Mouse (Mus musculus) adrenal gland, postnatal 25 days (tissue): ENCODE data around the gene Lrrtm4. TPM values are rescaled to one million over a fixed set of nuclear protein-coding genes. Genes with fewer than 3 reads are reported as not detected.

Source experiments
- DNase-seq: peaks from one replicate; pipeline ENCODE4 v3.0.0; 2021; ENCODE audit warnings: mixed read lengths
- total RNA-seq: library from RNA; stranded (reverse); gene quantifications from 2 replicates; pipeline ENCODE4 v1.2.3, GENCODE M21; 2021

The Lrrtm4 gene
- total RNA-seq, 1 experiment from 2014 or later = 3.4 TPM

- no peak for DNase-seq
Measured at GRCm38 (mm10) chr6:80328391-80328790, 309.7 kb downstream of the Lrrtm4 start.

GRCm38 (mm10) chr6:80331751-80332150, 313.1 kb downstream of the Lrrtm4 start:
- no peak for DNase-seq

GRCm38 (mm10) chr6:80352307-80352706, 333.6 kb downstream of the Lrrtm4 start:
- no peak for DNase-seq

DNA sequence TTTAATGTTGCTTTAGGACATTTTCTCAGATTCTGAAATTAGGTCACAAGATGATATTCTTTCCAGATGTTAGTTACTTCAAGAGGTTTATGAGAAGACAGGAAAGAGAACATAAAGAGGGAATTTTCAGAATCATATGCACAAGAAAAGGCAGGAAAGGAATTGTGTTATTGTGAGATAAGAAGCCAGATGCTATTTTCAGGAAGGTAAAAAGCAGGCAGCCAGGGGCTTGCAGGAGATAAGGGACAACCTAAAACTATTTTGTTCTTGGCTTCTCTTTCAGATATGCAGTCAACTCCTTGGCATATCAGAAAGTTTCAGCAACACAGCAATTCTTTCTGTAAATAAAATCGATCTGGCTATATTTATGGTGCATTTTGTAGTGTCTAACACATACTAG, 338.4 kb downstream of the Lrrtm4 start:
- DNase-seq = no peak

GRCm38 (mm10) chr6:80363593-80363992, 344.9 kb downstream of the Lrrtm4 start:
- DNase-seq = no peak

- DNase-seq = no peak
Measured at GRCm38 (mm10) chr6:80366532-80366931, 347.9 kb downstream of the Lrrtm4 start.

DNA sequence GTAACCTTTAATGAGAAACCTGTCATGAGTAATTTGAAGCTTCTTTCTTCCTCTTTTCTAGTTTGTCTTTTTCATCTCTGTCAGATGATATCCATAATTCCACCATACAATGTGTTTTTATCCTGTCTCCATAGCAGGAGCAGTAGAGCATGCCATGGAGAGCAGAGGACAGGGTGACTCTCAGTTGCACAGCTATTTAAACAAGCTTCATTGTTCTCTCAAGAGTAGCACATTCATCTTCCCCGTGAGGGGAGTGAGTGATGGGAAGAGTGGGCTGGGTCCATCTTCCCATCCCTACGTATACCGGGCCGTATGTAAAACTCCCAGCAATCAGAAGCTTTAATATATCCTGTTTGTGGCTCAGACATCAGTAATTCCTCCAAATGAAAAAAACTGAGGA, 370.9 kb downstream of the Lrrtm4 start:
- DNase-seq = no peak

- DNase-seq = no peak
Measured at GRCm38 (mm10) chr6:80406757-80407156, 388.1 kb downstream of the Lrrtm4 start.

GRCm38 (mm10) chr6:80440135-80440534, 421.5 kb downstream of the Lrrtm4 start:
- no peak for DNase-seq

DNA sequence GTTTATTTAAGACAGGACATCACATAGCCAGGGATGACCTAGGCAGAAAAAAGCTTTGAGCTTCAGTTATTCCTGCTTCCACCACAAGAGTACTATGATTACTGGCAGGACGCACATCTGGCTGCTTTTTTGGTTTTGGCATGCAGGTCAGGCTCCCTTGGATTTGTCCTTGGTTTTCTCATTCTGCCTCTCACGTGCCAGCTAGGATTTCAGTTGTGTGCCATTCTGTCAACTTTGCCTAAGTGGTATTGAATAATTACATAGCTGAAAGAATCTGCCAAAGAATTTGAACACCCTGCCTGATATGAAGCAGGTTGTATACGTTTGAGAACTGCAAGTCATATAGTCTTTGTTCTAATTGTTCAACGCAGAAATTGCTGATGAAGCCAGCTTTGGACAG, 451.9 kb downstream of the Lrrtm4 start:
- peak; percentile 2 for DNase-seq

DNA sequence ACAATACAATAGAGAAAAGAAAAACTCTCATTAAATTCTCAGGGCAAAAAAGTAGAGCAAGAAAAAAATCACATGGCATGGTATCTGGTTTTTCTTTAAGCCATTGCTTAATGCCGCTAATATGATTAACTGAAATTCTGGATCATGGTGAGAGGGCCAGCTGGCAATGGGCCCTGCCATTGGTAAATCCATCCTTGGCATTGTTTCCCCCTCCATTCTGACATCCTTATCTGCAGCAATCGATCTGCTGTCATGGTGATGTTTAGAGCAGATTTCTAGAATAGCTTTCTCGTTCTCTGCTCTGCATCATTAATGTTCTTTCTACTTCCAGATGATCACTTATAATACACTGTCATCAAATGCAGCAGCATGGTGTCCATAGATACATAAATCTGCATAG, 457.5 kb downstream of the Lrrtm4 start:
- DNase-seq = peak; percentile 42

DNA sequence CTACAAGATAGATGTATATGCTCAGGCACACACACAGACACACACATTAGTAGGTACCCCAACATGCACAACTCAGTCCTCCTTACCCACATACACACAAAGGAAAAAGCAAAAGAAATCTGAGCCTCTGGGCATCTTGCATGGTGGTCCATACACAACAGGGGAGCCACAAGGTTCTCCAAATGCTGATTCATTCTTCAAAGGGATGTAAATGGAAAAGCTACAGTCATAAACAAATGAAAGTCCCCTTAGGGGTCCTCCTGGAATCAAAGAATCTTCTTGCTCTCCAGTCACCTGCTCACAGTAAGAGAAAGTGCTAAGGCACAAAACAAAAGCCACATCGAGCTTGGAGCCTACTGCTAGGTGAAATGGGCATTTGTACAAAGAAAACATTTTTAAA, 526.3 kb downstream of the Lrrtm4 start:
- no peak for DNase-seq

DNA sequence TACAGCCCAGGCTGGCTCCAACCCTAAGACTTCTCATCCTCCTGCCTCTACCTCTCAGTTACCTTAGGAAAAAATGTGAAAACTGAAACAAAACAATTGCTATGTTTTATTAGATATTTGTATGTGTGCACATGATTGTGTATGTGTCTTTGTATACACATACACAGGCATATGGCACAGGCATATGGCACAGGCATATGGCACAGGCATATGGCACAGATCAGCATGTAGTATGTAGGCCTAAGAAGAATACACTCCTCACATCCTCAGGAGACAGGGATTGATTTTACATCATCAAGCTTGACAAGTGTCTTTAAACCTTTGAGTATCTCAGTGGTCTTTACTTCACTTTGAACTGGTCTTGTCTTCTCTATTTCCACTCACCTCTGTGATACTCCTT, 531.2 kb downstream of the Lrrtm4 start:
- no peak for DNase-seq

DNA sequence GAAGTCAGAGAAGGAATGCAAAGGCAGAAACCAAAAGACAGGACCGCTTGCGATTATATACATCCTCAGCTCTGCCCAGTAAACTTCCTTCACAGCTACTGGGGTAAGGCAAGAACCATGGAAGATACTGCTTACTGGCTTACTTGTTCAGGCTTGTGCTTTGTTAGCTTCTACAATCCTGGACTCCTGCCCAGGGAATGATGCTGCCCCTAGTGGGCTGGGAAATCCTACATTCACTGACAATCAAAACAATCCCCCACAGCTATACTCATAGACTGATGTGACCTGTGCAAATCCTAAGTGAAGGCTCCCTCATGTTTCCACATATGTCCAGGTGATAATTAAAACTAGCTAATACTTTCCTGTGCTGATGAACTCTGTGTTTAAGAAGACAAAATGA, 534.7 kb downstream of the Lrrtm4 start:
- DNase-seq = no peak

GRCm38 (mm10) chr6:80554991-80555390, 536.3 kb downstream of the Lrrtm4 start:
- no peak for DNase-seq

- no peak for DNase-seq
Measured at GRCm38 (mm10) chr6:80577227-80577626, 558.5 kb downstream of the Lrrtm4 start.

DNA sequence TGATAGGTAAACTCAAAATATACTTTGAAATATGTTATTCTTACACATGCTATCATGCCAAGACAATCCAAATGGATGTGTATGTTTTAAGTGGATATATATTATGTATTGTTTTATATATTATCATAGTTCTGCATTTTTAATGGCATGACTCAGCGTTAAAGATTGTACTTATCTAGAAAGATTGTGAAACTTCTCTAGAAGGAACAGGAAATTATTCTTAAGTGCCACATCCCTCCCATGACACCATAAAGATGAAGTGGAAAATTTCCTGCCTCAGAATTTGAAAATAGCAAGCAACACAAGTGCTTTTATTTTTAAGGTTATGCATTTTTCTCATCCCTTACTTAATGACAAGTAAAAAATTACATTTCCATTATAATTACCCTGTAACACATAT, 563.5 kb downstream of the Lrrtm4 start:
- no peak for DNase-seq

DNA sequence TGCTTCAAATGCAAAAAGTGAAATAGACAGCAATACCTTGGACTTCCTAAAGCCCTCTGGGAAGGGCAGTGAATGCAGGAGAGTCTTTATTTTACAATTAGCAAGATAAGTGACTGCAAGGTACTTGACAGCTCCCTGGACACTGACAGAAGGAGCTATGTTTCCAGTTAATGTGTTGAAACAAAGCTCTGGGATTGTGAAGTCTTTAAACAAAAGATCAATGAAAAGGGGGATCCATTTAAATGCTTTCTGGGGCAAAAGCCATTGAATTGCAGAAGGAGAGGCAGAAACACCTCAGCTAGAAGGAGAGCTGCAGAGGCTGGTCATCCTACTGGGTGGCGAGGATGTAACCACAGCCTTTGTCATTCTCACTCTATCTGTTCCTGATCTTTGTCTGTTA, 571.1 kb downstream of the Lrrtm4 start:
- no peak for DNase-seq

DNA sequence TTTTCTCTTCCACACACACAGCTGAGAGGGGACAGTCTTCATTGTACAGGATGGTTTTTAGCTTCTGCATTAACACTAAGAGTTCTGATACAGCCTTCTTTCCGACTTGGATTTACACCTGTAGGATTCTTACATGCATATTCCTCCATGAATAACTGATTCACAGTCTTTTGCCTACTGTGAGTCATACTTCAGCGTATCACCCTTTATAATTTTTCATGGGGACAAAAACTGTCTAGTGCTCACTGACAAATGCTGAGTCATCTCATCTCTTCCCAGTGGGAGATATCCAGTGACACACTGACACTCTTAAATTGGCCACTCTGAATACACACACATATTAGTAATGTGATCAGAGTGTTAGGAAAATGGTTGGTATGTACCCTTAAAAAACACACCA, 600.8 kb downstream of the Lrrtm4 start:
- no peak for DNase-seq

GRCm38 (mm10) chr6:80622676-80623334, 604.1 kb downstream of the Lrrtm4 start:
- DNase-seq = no peak

DNA sequence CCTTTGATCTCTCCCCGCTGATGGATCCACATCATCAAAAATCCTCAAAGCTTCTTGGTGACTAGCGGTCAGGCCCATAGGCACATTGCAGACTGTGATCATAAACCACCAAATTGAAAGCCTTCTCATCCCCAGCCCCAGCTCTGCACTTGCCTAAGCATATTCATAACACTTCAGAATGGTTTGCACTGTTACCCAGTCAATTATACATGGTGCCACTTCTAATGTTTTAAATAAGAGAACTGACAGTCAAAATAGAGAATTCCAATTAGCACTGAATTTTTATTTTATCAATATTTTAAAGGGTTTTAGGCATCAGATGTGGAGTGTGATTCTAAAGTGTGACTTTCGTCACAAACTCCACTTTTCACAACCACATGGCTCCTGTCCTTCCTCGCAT, 606.8 kb downstream of the Lrrtm4 start:
- DNase-seq = no peak

- no peak for DNase-seq
Measured at GRCm38 (mm10) chr6:80662729-80663128, 644.1 kb downstream of the Lrrtm4 start.

DNA sequence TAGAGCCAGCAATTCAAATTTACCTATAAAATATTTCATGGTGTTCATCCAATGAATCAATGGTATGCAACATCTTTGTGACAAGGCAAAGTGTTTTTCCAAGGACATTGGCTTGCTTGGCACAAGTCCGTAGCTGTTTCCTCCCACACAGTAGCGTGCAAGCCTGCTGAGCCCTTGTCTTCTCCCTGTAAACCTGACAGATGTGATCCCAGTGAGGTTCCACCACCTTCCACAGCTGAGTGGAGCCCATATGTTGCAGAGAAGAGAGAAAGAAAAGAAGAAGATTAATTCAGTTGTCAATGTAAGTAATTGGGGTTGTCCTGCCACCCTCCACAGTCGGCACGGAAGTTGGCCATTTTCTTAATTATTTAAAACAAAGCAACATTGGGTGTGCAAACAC, 645.4 kb downstream of the Lrrtm4 start:
- DNase-seq = no peak

DNA sequence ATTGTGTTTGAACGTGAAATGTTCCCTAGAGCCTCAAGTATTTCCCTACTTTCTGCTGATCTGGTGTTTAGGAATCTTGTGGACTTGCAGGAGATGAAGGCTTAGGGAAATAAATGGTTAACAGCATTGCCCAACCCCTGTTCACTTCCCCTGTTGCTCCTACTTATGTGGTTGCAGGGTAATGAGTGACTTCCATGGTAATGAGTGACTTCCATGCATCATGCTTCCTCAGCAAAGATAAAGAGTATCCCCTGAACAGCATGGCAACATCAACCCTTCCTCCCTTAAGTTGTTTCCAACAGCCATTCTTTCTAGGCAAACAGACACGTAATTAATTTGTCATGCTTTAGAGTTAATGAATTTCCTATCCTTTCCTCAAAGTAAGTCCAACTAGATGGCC, 685.5 kb downstream of the Lrrtm4 start:
- DNase-seq = no peak

DNA sequence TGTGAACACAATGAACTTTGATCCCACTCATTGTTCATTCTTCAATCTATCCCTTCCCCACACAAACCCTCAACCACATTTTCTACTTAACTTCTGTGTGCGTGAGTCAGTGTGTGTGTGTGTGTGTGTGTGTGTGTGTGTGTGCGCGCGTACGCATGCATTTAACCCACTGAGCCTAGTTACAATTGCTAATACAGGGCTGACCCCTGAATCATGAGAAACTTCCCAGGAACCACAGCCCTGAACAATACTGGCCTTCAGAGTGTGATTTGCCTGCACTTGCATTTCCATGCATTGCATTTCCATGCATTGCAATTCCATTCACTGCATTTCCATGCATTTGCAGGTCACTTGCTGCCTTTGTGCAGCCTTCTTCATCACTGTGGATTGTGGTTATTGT, 701.8 kb downstream of the Lrrtm4 start:
- DNase-seq = no peak
